Mouse (Mus musculus) G1E (cell line): ENCODE results near the gene Aebp2.

Experiments used
- CTCF ChIP-seq: IDR thresholded peaks from 2 replicates; pipeline ENCODE4 v1.5.1; 2012; ENCODE audit warnings: low read depth, low read length, inconsistent platforms, mixed read lengths
- GATA1 ChIP-seq: IDR thresholded peaks from 2 replicates; pipeline ENCODE4 v1.6.1; 2012; ENCODE audit warnings: borderline replicate concordance, low read length, inconsistent platforms, mixed read lengths
- GATA2 ChIP-seq: IDR thresholded peaks from 2 replicates; pipeline ENCODE4 v1.6.1; 2012; ENCODE audit warnings: low read depth, low read length, inconsistent platforms, borderline replicate concordance
- POLR2AphosphoS5 ChIP-seq: IDR thresholded peaks from 2 replicates; pipeline ENCODE4 v1.6.1; 2012; ENCODE audit warnings: low read depth, low read length, inconsistent platforms; ENCODE audit not compliant: insufficient replicate concordance
- TAL1 ChIP-seq: conservative IDR thresholded peaks from 2 replicates; pipeline ENCODE4 v1.6.1; 2012; ENCODE audit warnings: low read depth, low read length, inconsistent platforms, mixed read lengths

DNA sequence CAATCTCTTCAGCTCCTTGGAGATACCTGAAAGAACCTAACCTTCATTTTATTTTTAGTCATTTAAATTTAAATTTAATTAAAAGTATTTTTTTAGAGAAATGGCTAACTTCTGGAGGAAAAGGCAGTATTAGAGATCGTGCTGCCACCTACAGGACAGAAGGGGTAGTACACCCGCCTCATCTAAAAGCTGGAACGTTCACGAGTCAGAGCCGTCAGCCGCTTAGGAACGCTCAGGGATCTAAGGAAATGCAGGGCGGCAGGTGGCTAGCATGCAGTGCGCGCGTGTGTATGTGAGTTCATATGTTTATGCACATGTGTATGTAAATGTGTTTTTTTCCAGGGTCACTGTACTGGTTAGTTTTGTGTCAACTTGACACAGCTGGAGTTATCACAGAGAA, 90.3 kb downstream of the Aebp2 start:
- TF ChIP-seq CTCF (peak; percentile 78), GATA2 (no peak), TAL1 (no peak), POLR2AphosphoS5 (no peak), GATA1 (no peak)
